Mouse (Mus musculus) intestine, postnatal 0 days (tissue): ENCODE data around the gene Ikbkg. TPM values are rescaled to one million over a fixed set of nuclear protein-coding genes. Genes with fewer than 3 reads are reported as not detected.
"Not testable (repeated sequence)": the region's sequence is repeated elsewhere in the genome, so short reads cannot be mapped to it uniquely, and the experiment has no call there.

Experiments used
- ATAC-seq: fragments of 200-750 bp; cut with Nextera tagmentation; 2 replicates; pipeline ENCODE4 v1.8.0; 2017; ENCODE audit warnings: mild to moderate bottlenecking, moderate TSS enrichment, moderate library complexity
- H3K27ac ChIP-seq: fragments of 300-500 bp; sonication (generic); 2 replicates; pipeline ENCODE4 v1.5.1; 2014; ENCODE audit warnings: mild to moderate bottlenecking, low read depth, low read length, moderate library complexity
- H3K27me3 ChIP-seq: fragments of 300-500 bp; sonication (generic); replicated peaks from 2 replicates; pipeline ENCODE4 v1.6.1; 2014; ENCODE audit warnings: low read length, mixed read lengths; ENCODE audit not compliant: control insufficient read depth, insufficient read depth
- H3K36me3 ChIP-seq: fragments of 300-500 bp; sonication (generic); 2 replicates; pipeline ENCODE4 v1.6.1; 2014; ENCODE audit warnings: mild to moderate bottlenecking, moderate library complexity; ENCODE audit not compliant: control insufficient read depth, insufficient read depth
- H3K4me1 ChIP-seq: fragments of 300-500 bp; sonication (generic); replicated peaks from 2 replicates; pipeline ENCODE4 v1.6.1; 2014; ENCODE audit warnings: antibody characterized with exemption, low read length, mixed read lengths; ENCODE audit not compliant: control insufficient read depth, insufficient read depth
- H3K4me2 ChIP-seq: fragments of 300-500 bp; sonication (generic); replicated peaks from 2 replicates; pipeline ENCODE4 v1.6.1; 2014; ENCODE audit warnings: low read depth, mild to moderate bottlenecking, moderate library complexity
- H3K4me3 ChIP-seq: fragments of 300-500 bp; sonication (generic); 2 replicates; pipeline ENCODE4 v1.5.1; 2014; ENCODE audit warnings: low read depth, low read length
- H3K9ac ChIP-seq: fragments of 300-500 bp; sonication (generic); 2 replicates; pipeline ENCODE4 v1.6.1; 2014; ENCODE audit warnings: mild to moderate bottlenecking, low read depth, low read length
- H3K9me3 ChIP-seq: fragments of 300-500 bp; sonication (generic); 2 replicates; pipeline ENCODE4 v1.6.1; 2016; ENCODE audit warnings: mixed run types; ENCODE audit not compliant: control insufficient read depth
- CTCF ChIP-seq: sonication (generic); IDR thresholded peaks from 2 replicates; pipeline ENCODE4 v1.5.1; 2016; ENCODE audit warnings: low read depth, mild to moderate bottlenecking, control low read depth, antibody characterized with exemption, moderate library complexity
- whole genome bisulfite sequencing: fragments of 180-500 bp; shearing (Covaris S2); extraction: QIAGEN DNeasy Blood & Tissue Kit; methylation state at CpG from one replicate; pipeline ENCODE4 v1.1.7; 2014; 5-methylcytosine and 5-hydroxymethylcytosine counted together
- polyA plus RNA-seq: library from polyadenylated mRNA; unstranded; fragments of >200 nt; fragmentation: Nextera tagmentation; extraction: Ambion mirVana; gene quantifications from 2 replicates; pipeline ENCODE4 v1.2.1, GENCODE M21; 2015

Ikbkg gene
- 12.0 and 12.7 TPM in 2 replicates for polyA plus RNA-seq

DNA sequence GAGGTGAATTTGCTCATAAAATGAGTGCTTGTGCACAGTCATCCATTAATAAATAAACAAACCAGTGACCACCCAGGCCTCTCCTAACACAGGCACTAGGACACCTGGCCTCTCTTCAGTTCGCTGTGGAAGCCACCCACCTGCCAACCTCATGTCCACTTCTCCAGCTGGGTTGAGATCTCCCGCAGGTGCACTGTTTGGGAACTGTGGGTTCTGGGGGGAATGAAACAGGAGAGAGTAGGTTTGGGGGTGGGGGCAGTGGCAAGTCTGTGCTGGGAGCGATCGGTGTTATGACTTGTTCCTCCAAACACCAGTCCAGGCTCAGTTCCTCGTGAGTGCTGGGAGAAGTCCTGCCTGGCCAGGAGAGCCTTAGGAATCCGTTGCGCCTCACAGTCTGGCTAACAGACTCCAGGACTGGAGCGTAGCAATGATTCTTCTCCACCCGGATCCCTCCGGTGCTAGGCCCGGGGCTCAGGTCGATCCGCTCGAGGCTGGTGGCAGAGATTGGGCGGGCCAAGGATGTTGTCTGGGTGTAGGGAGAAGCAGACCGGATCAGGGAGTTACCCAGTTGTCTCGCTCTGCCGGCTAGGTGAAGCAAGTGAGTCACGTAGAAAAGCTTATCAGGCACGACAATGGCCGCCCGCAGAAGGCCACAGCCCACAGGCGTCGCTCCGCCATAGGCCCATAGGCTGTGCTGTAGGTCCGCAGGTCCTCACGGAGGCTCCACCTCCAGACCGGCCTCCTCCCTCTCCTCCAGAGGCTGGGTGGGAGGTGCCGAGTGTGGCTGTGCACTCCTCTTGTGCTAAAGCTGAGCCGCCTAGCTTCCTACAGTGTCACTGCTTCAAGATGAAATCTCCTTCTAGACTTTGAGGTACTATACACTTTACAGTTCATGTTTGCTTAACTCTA is at the start of gene Ikbkg, which contains the start of gene Fam3a:
TSS of gene Ikbkg (plus strand) at position 756 of the 909 bp plus-strand sequence.
TSS of gene Fam3a (minus strand) at position 738 of the 909 bp plus-strand sequence.
- peak; percentile 80 for TF ChIP-seq CTCF
- Histone ChIP-seq H3K9me3 (no peaks in the 10 kb centered on the region), H3K4me3 (peak within 1 kb of the TSS; percentile 46), H3K27ac (peak within 1 kb of the TSS; percentile 86), H3K36me3 (0 out of 2 replicates have a peak, but pooled peaks cover 2% of the 10 kb centered on the region), H3K4me1 (no peaks in the 10 kb centered on the region), H3K27me3 (no peaks in the 10 kb centered on the region), H3K9ac (peak within 1 kb of the TSS; percentile 78), H3K4me2 (peak within 1 kb of the TSS; percentile 66)
- WGBS: 17% methylated on average over 29 of the region's 30 CpGs
- peak; percentile 99 for ATAC-seq

DNA sequence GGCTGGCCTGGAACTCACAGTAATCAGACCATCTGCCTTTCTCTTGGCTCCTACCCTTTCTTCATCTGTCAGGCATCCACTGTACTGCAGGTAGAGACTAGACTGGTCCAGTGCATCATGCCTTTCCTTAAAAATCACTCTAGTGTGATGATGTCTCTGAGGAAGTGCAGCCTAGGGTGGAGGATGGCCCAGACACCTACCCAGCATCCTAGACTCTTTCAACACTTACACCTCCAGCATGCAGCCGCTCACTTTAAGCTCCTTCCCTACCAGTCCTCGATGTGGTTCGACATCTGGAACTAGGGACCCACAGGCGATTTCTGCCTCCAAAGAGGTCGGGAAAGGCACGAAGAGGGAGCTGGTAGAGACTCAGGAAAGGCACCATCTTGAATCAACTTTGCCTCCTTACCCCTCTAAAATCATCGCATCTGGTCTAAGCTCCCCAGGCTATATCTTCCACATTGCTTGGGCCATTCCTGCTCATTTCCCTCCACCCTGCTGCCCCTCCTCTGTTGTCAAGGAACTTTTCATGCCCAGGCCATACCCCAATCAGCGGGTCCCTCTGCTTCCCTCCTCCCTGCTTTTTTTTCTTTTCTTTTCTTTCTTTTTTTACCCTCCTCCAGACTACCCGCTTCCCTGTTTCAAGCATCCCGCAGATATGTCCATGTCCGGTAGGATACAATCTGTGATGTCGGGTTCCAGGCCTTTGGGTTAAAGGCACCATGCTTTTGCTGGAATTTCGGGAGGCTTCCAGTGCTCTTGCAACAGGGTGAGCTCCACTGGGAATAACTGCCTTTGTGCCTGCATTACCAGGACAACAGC is 40.2 kb upstream of the Ikbkg start:
- no peak for ATAC-seq
- no peak overlapping the region for H3K27ac ChIP-seq

DNA sequence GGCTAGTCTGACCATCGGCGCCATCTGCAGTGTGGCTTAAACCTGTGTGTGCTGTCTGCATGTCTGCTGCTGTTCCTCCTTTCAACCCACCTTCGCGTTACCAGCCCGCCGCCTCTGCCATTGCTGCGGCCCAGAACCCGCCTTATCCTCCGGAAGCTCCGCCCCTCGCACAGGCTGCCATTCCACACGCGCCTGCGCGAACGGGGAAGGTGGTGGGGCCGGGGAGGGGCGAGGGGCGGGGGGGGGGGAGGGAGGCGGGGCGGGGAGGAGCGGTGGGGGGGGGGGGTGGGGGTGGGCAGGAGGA is 39.7 kb upstream of the Ikbkg start, which contains the start of gene Lage3:
TSS of gene Lage3 (minus strand) at position 152 of the 304 bp plus-strand sequence.
- Histone ChIP-seq H3K27ac (no peak within 1 kb of the TSS), H3K4me2 (peak within 1 kb of the TSS; percentile 57), H3K4me1 (no peaks in the 10 kb centered on the region), H3K27me3 (no peaks in the 10 kb centered on the region), H3K36me3 (no peaks in the 10 kb centered on the region), H3K4me3 (peak within 1 kb of the TSS; percentile 46), H3K9ac (peak within 1 kb of the TSS; percentile 45; the same call in 1 of the 2 replicates), H3K9me3 (no peaks in the 10 kb centered on the region)
- WGBS: 17% methylated on average over 11 of the region's 22 CpGs
- no peak for ATAC-seq
- no peak for TF ChIP-seq CTCF

More for the DNA sequence above, 40.2 kb upstream of the Ikbkg start:
- no peaks in the 10 kb centered on the region for H3K27me3 ChIP-seq
- TF ChIP-seq CTCF: no peak
- H3K9ac ChIP-seq: peak overlapping the region; percentile 45; the same call in 1 of the 2 replicates
- H3K9me3 ChIP-seq: no peaks in the 10 kb centered on the region
- peak overlapping the region; percentile 57 for H3K4me2 ChIP-seq
- H3K36me3 ChIP-seq: no peaks in the 10 kb centered on the region
- 21% methylated on average over 13 of the region's 13 CpGs for WGBS
- H3K4me1 ChIP-seq: no peaks in the 10 kb centered on the region
- peak overlapping the region; percentile 46 for H3K4me3 ChIP-seq

DNA sequence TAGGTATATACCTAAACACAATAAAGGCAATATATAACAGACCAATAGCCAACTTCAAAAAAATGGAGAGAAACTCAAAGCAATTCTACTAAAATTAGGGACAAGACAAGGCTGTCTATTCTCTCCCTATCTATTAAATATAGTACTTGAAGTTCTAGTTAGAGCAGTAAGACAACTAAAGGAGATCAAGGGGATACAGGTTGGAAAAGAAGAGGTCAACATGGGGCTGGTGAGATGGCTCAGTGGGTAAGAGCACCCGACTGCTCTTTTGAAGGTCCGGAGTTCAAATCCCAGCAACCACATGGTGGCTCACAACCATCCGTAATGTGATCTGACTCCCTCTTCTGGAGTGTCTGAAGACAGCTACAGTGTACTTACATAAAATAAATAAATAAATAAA is 36.0 kb upstream of the Ikbkg start:
- 85% methylated on average over 3 of the region's 3 CpGs for WGBS
- ATAC-seq: not testable (repeated sequence)

DNA sequence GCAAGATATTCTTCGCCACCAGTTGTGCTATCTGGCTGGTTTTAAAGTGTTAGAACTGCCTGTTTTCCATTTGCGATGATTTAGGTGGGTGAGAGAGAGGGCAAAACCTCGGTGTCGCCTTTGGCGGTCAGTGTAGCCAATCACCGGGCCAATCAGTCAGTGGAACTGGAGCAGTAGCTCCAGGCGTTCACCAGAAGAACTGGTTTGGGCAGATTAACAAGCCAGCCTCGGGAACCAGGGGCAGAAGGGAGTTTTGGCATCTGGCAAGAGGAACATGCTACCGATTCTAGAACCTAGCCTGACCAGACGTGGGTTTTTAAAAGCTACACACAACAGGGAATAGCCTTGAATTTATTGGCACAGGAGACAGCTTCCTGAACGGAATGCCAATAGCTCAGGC is 33.9 kb upstream of the Ikbkg start:
- Histone ChIP-seq H3K9ac (no peak overlapping the region), H3K4me3 (no peak overlapping the region), H3K4me2 (no peak overlapping the region), H3K27ac (no peak overlapping the region), H3K36me3 (no peaks in the 10 kb centered on the region), H3K27me3 (no peaks in the 10 kb centered on the region), H3K4me1 (no peaks in the 10 kb centered on the region), H3K9me3 (no peaks in the 10 kb centered on the region)
- WGBS: 42% methylated on average over 11 of the region's 11 CpGs
- TF ChIP-seq CTCF: no peak
- no peak for ATAC-seq

More for the DNA sequence above, 36.0 kb upstream of the Ikbkg start:
- H3K36me3 ChIP-seq, H3K4me2 ChIP-seq, H3K4me3 ChIP-seq, H3K27ac ChIP-seq, H3K9ac ChIP-seq, H3K27me3 ChIP-seq, H3K4me1 ChIP-seq, H3K9me3 ChIP-seq: not testable (repeated sequence)

DNA sequence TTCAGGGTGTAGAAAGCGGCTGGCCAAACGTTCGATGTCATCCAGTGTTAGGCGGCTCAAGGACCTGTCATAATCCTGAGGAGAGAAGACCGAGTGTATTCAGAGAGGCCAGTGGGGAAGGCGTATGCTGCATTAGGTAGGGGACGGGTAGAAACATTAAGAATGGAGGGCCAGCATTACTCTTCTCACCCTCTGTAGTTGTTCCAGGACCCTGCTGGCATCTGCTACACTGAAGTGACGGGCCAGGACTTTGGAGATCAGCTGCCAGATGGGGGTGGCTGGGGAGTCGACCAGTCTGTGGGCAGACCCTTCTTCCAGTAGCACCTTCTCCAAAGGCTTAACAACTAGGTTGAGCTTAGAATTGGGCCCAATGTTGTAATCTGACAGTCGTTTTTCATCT is 25.6 kb upstream of the Ikbkg start:
- 58% methylated on average over 10 of the region's 10 CpGs for WGBS
- H3K4me1 ChIP-seq: no peaks in the 10 kb centered on the region
- H3K36me3 ChIP-seq: no peaks in the 10 kb centered on the region
- no peak for TF ChIP-seq CTCF
- no peak overlapping the region for H3K27ac ChIP-seq
- ATAC-seq: no peak
- H3K4me3 ChIP-seq: peak overlapping the region; percentile 54
- no peaks in the 10 kb centered on the region for H3K9me3 ChIP-seq
- no peaks in the 10 kb centered on the region for H3K27me3 ChIP-seq
- peak overlapping the region; percentile 67 for H3K4me2 ChIP-seq
- H3K9ac ChIP-seq: peak overlapping the region; percentile 70; the same call in 1 of the 2 replicates
